Mouse (Mus musculus): ENCODE measurements around the gene Vapa. TPM values are rescaled to one million over a fixed set of nuclear protein-coding genes. Genes with fewer than 3 reads are reported as not detected.
A peak's percentile ranks its signal among the peaks of the same experiment; 100 is the strongest.
"Not testable (repeated sequence)": the region's sequence is repeated elsewhere in the genome, so short reads cannot be mapped to it uniquely, and the experiment has no call there.

Vapa gene
- total RNA-seq, 2 experiments from 2014 or later, result 150 to 151 TPM

GRCm38 (mm10) chr17:65558788-65559187, 54.6 kb downstream of the Vapa start:
- no peak for TF ChIP-seq CTCF (IDR thresholded peaks at IDR 0.05)
- intact Hi-C loops (cut with DNase I), result loop anchor here (5.0 kb wide), 1 partner anchor 186 kb away; no protein-coding TSS in a partner anchor
- Histone ChIP-seq H3K4me3 (no peak overlapping the region), H3K27ac (no peak overlapping the region)
- no peak for DNase-seq (ENCODE audit: extremely low spot score in 1 of 2, low spot score in 2 of 2)

- Histone ChIP-seq H3K27ac (no peak overlapping the region), H3K4me3 (no peak overlapping the region)
- intact Hi-C loops (cut with DNase I), result loop anchor here (5.0 kb wide), 1 partner anchor 186 kb away; no protein-coding TSS in a partner anchor
- TF ChIP-seq CTCF (IDR thresholded peaks at IDR 0.05), result peak; percentile 76
- DNase-seq (ENCODE audit: extremely low spot score in 1 of 2, low spot score in 2 of 2), result peak; percentile 29 to 50
These were observed 55.1 kb downstream of the Vapa start for GRCm38 (mm10) chr17:65558217-65558616.

- Histone ChIP-seq H3K4me3 (no peak overlapping the region), H3K27ac (no peak overlapping the region)
- intact Hi-C loops (cut with DNase I), result loop anchor here (5.0 kb wide), 1 partner anchor 185 kb away; no protein-coding TSS in a partner anchor
- TF ChIP-seq CTCF (IDR thresholded peaks at IDR 0.05), result no peak
- no peak for DNase-seq (ENCODE audit: extremely low spot score in 1 of 2, low spot score in 2 of 2)
These were observed 56.1 kb downstream of the Vapa start for GRCm38 (mm10) chr17:65557212-65557611.

- DNase-seq (ENCODE audit: extremely low spot score in 1 of 2, low spot score in 2 of 2), result no peak
- Histone ChIP-seq H3K4me3 (no peak overlapping the region), H3K27ac (no peak overlapping the region)
- TF ChIP-seq CTCF (IDR thresholded peaks at IDR 0.05), result no peak
- intact Hi-C loops (cut with DNase I), result loop anchor here (5.0 kb wide), 1 partner anchor 184 kb away; no protein-coding TSS in a partner anchor
These were observed 56.6 kb downstream of the Vapa start for GRCm38 (mm10) chr17:65556798-65557197.

- no peak overlapping the region for H3K4me3 ChIP-seq
- intact Hi-C loops (cut with DNase I), result no loop called here
- no peak overlapping the region for H3K27ac ChIP-seq
- TF ChIP-seq CTCF (IDR thresholded peaks at IDR 0.05), result no peak
- no peak for DNase-seq (ENCODE audit: extremely low spot score in 1 of 2, low spot score in 2 of 2)
These were observed 60.8 kb downstream of the Vapa start for GRCm38 (mm10) chr17:65552426-65552997.

GRCm38 (mm10) chr17:65550357-65550756, 63.0 kb downstream of the Vapa start:
- no peak for DNase-seq (ENCODE audit: extremely low spot score in 1 of 2, low spot score in 2 of 2)
- Histone ChIP-seq H3K4me3 (no peak overlapping the region), H3K27ac (no peak overlapping the region)
- intact Hi-C loops (cut with DNase I), result no loop called here
- no peak for TF ChIP-seq CTCF (IDR thresholded peaks at IDR 0.05)

GRCm38 (mm10) chr17:65548698-65549365, 64.5 kb downstream of the Vapa start:
- no peak for DNase-seq (ENCODE audit: extremely low spot score in 1 of 2, low spot score in 2 of 2)
- intact Hi-C loops (cut with DNase I), result no loop called here
- Histone ChIP-seq H3K4me3 (no peak overlapping the region), H3K27ac (no peak overlapping the region)
- no peak for TF ChIP-seq CTCF (IDR thresholded peaks at IDR 0.05)

GRCm38 (mm10) chr17:65546221-65546620, 67.1 kb downstream of the Vapa start:
- intact Hi-C loops (cut with DNase I); DNase-seq (ENCODE audit: extremely low spot score in 1 of 2, low spot score in 2 of 2); H3K4me3 ChIP-seq; H3K27ac ChIP-seq: not testable (repeated sequence)

GRCm38 (mm10) chr17:65540441-65541272, 72.7 kb downstream of the Vapa start, which contains the start of gene Tmem232:
TSS of gene Tmem232 (minus strand) at chr17:65540782.
- TF ChIP-seq CTCF (IDR thresholded peaks at IDR 0.05), result peak; percentile 72
- DNase-seq (ENCODE audit: extremely low spot score in 1 of 2, low spot score in 2 of 2), result no peak
- Histone ChIP-seq H3K27ac (no peak within 1 kb of the TSS), H3K4me3 (peak within 1 kb of the TSS; percentile 41)
- intact Hi-C loops (cut with DNase I), result no loop called here

- intact Hi-C loops (cut with DNase I), result no loop called here
- peak; percentile 88 for TF ChIP-seq CTCF (IDR thresholded peaks at IDR 0.05)
- Histone ChIP-seq H3K4me3 (no peak overlapping the region), H3K27ac (no peak overlapping the region)
- DNase-seq (ENCODE audit: extremely low spot score in 1 of 2, low spot score in 2 of 2), result peak in 1 of 2 experiments; percentile 33
These were observed 77.2 kb downstream of the Vapa start for GRCm38 (mm10) chr17:65536156-65536555.

GRCm38 (mm10) chr17:65532381-65532780, 81.0 kb downstream of the Vapa start:
- H3K4me3 ChIP-seq; H3K27ac ChIP-seq; intact Hi-C loops (cut with DNase I); DNase-seq (ENCODE audit: extremely low spot score in 1 of 2, low spot score in 2 of 2): not testable (repeated sequence)

Other genes with a start within 250 kb of the Vapa start
- gene Tmem232, start 72.8 kb downstream of the Vapa start, total RNA-seq (2021), result 1 to 10 TPM; 1.8 to 2.4 TPM
- under 1 TPM; 0.19 to 0.25 TPM for gene Txndc2, start 28.6 kb upstream of the Vapa start, total RNA-seq (2021)
- 10 to 100 TPM; 53.6 to 54.7 TPM for gene Rab31, start 159.2 kb upstream of the Vapa start, total RNA-seq (2021)
- 10 to 100 TPM; 46.5 to 52.5 TPM for gene Ppp4r1, start 169.0 kb upstream of the Vapa start, total RNA-seq (2021)

All from left cerebral cortex, adult 2 months (tissue).